Mouse (Mus musculus) layer of hippocampus, postnatal 10 days (tissue): ENCODE measurements at regions not wholly inside any gene's neighbourhood (a gene's known extent, or its start where the extent isn't known, plus 50 kb on each side); places are given as distances from the start of the nearest gene placed in this dataset.

Experiments used
- microRNA-seq, 2 experiments: library from miRNA; unstranded; fragments of <30 nt; microRNA quantifications; one replicate each; pipeline ENCODE4 v1.2.0; 2021

Small RNAs in the stretch of these regions (microRNA-seq; reads per million reads assigned to microRNA genes)
- gene Gm24933 = 0 reads per million in 2 experiments
